In genomic region chr10:26799562-26800051, GRCm38 (mm10) we compare ENCODE assay signal across 9 mouse cellular contexts. TPM values are rescaled to one million over a fixed set of nuclear protein-coding genes. Genes with fewer than 3 reads are reported as not detected.
DNase-seq lines count a peak whose midpoint lies in the region; ATAC-seq and TF ChIP-seq lines count a peak whose summit lies in the region.
"Had no signal": no experiment of that assay in that cellular context is flagged by ENCODE, and none has a peak within 500 bp of the region (broad histone marks: within the 10 kb centered on the region; RNA-seq: fewer than 3 reads in every experiment).

No protein-coding gene starts in this region.

- peak; percentile 77 for DNase-seq in MEL (ENCODE audit: low read depth, low spot score)
- peak; percentile 27 for DNase-seq in brain, embryonic 14.5 days (ENCODE audit: low read depth)
- DNase-seq in heart, postnatal 14 days = peak; percentile 65 to 68
- DNase-seq in liver, embryonic 14.5 days (ENCODE audit: low read depth in 3 of 3, low spot score in 3 of 3) = peak; percentile 20 to 46 (median 33)
- no peak for DNase-seq in left cerebral cortex, adult 18-20 months (ENCODE audit: low spot score in 2 of 2)
- no peak for DNase-seq in right cerebral cortex, postnatal 10 days (ENCODE audit: low spot score in 2 of 2)
- DNase-seq in layer of hippocampus, postnatal 10 days (ENCODE audit: low spot score in 2 of 2) = no peak

- 0 out of 4 replicates have a peak overlapping the region, but pooled peaks of 1 of the 2 experiments have one; percentile 0 for H3K4me3 ChIP-seq in MEL (ENCODE audit: control insufficient read depth in 1 of 2, insufficient read depth in 1 of 2, low read depth in 2 of 2, low read length in 2 of 2)
- no peak overlapping the region for H3K4me3 ChIP-seq in liver, embryonic 14.5 days (ENCODE audit: insufficient read depth in 1 of 2, low read depth in 2 of 2, low read length in 2 of 2)
- peak overlapping the region; percentile 10; the same call in 1 of the 2 replicates for H3K4me3 ChIP-seq in small intestine, adult 2 months (ENCODE audit: low read depth, low read length)
- H3K4me3 ChIP-seq: erythroblast, embryonic 14.5 days had no signal

- peak overlapping the region; percentile 46 for H3K27ac ChIP-seq in MEL (ENCODE audit: control insufficient read depth, low read depth, low read length)
- no peak overlapping the region for H3K27ac ChIP-seq in liver, embryonic 14.5 days
- H3K27ac ChIP-seq in small intestine, adult 2 months (ENCODE audit: insufficient read depth, low read depth, low read length) = peak overlapping the region; percentile 91

- peaks cover 0 to 21% of the 10 kb centered on the region in 2 experiments; a peak in 2 of 4 replicates for H3K36me3 ChIP-seq in MEL (ENCODE audit: control insufficient read depth in 1 of 2, insufficient read depth in 2 of 2, low read length in 2 of 2)
- H3K36me3 ChIP-seq in liver, embryonic 14.5 days (replicated peaks; ENCODE audit: control insufficient read depth, insufficient read depth, low read depth) = no peaks in the 10 kb centered on the region
- no peaks in the 10 kb centered on the region; the same call in 1 of the 2 replicates for H3K36me3 ChIP-seq in small intestine, adult 2 months (ENCODE audit: control insufficient read depth, insufficient read depth, low read length)

- peak overlapping the region; percentile 11; the same call in 1 of the 2 replicates for H3K4me2 ChIP-seq in liver, embryonic 14.5 days (ENCODE audit: low read depth)

- H3K79me2 ChIP-seq in MEL (ENCODE audit: control insufficient read depth, insufficient read depth, low read length, poor library complexity) = no peaks in the 10 kb centered on the region

- peak in 1 of 2 experiments; percentile 42; a peak in 1 of 4 replicates for TF ChIP-seq EP300 in MEL (IDR thresholded peaks at IDR 0.05; ENCODE audit: low read depth in 1 of 2, low read length in 2 of 2)
- TF ChIP-seq EP300 in liver, embryonic 14.5 days (IDR thresholded peaks at IDR 0.05; ENCODE audit: low read depth) = no peak

- TF ChIP-seq CTCF in MEL (IDR thresholded peaks at IDR 0.05 in 2 of 3, conservative IDR thresholded peaks at IDR 0.05 in 1 of 3; ENCODE audit: control insufficient read depth in 1 of 3, insufficient read depth in 1 of 3, low read depth in 2 of 3, low read length in 3 of 3, poor library complexity in 1 of 3, severe bottlenecking in 1 of 3) = no peak
- no peak for TF ChIP-seq CTCF in brain, embryonic 14.5 days (IDR thresholded peaks at IDR 0.05; ENCODE audit: borderline replicate concordance, extremely low read depth, insufficient read depth, insufficient read length)
- TF ChIP-seq CTCF in liver, embryonic 14.5 days (IDR thresholded peaks at IDR 0.05; ENCODE audit: low read depth) = no peak
- TF ChIP-seq CTCF in small intestine, adult 2 months (IDR thresholded peaks at IDR 0.05; ENCODE audit: extremely low read depth, insufficient read length, insufficient replicate concordance, low read depth, low read length) = no peak

- H3K9ac ChIP-seq in MEL (ENCODE audit: control insufficient read depth, low read depth, low read length, poor library complexity, severe bottlenecking) = no peak overlapping the region
- H3K9ac ChIP-seq in liver, embryonic 14.5 days (replicated peaks) = no peak overlapping the region

- intact Hi-C loops in heart, postnatal 14 days (cut with DNase I) = no loop called here

- peaks cover 12 to 29% of the 10 kb centered on the region in 2 experiments for H3K4me1 ChIP-seq in MEL (ENCODE audit: control insufficient read depth in 1 of 2, insufficient read depth in 2 of 2, low read length in 2 of 2)
- H3K4me1 ChIP-seq in liver, embryonic 14.5 days (replicated peaks; ENCODE audit: control insufficient read depth in 2 of 2, insufficient read depth in 2 of 2, low read length in 1 of 2) = peaks cover 0 to 24% of the 10 kb centered on the region in 2 experiments
- H3K4me1 ChIP-seq in small intestine, adult 2 months (ENCODE audit: control insufficient read depth, insufficient read depth, insufficient read length, low read length) = peaks cover 33% of the 10 kb centered on the region; the same call in 1 of the 2 replicates

- no peak for TF ChIP-seq RAD21 in MEL (IDR thresholded peaks at IDR 0.05; ENCODE audit: low read depth, low read length)

- TF ChIP-seq POLR2A in MEL (IDR thresholded peaks at IDR 0.05; ENCODE audit: control insufficient read depth in 1 of 2, insufficient read depth in 1 of 2, low read depth in 1 of 2, low read length in 2 of 2, poor library complexity in 1 of 2) = no peak
- TF ChIP-seq POLR2A in brain, embryonic 14.5 days (IDR thresholded peaks at IDR 0.05; ENCODE audit: borderline replicate concordance, extremely low read depth, insufficient read depth, insufficient read length, poor library complexity, severe bottlenecking) = no peak
- no peak for TF ChIP-seq POLR2A in small intestine, adult 2 months (IDR thresholded peaks at IDR 0.05; ENCODE audit: low read depth, low read length)

- 18% methylated on average over 5 of the region's 5 CpGs for WGBS in liver, embryonic 14.5 days (ENCODE audit: insufficient replicate concordance)
- WGBS in small intestine, adult 2 months = 14% methylated on average over 5 of the region's 5 CpGs

- no peaks in the 10 kb centered on the region for H3K27me3 ChIP-seq in MEL (ENCODE audit: control insufficient read depth in 1 of 2, insufficient read depth in 2 of 2, low read length in 2 of 2)
- no peaks in the 10 kb centered on the region for H3K27me3 ChIP-seq in liver, embryonic 14.5 days (ENCODE audit: control insufficient read depth, insufficient read depth, low read length)
- no peaks in the 10 kb centered on the region for H3K27me3 ChIP-seq in small intestine, adult 2 months (ENCODE audit: control insufficient read depth, insufficient read depth, low read length)

- H3K9me3 ChIP-seq in MEL (replicated peaks; ENCODE audit: insufficient read depth, low read length) = no peaks in the 10 kb centered on the region
- H3K9me3 ChIP-seq in liver, embryonic 14.5 days (ENCODE audit: control insufficient read depth, low read length) = no peaks in the 10 kb centered on the region

- peak; percentile 76 for ATAC-seq in liver, embryonic 14.5 days (ENCODE audit: insufficient read depth)

TF ChIP-seq in MEL, 35 proteins besides CTCF, POLR2A, EP300 and RAD21:
- TF ChIP-seq ETS1 (IDR thresholded peaks at IDR 0.05; ENCODE audit: low read depth, low read length) (peak; percentile 69), KAT2A (conservative IDR thresholded peaks at IDR 0.05; ENCODE audit: low read depth, low read length) (no peak), GATA1 (IDR thresholded peaks at IDR 0.05; ENCODE audit: low read depth, low read length) (no peak), ZNF384 (IDR thresholded peaks at IDR 0.05; ENCODE audit: low read depth, low read length) (peak; percentile 68), E2F4 (IDR thresholded peaks at IDR 0.05; ENCODE audit: borderline replicate concordance, low read depth, low read length) (no peak), NRF1 (IDR thresholded peaks at IDR 0.05; ENCODE audit: insufficient read depth, low read depth, low read length, poor library complexity, severe bottlenecking) (no peak), SIN3A (IDR thresholded peaks at IDR 0.05; ENCODE audit: low read length) (peak; percentile 33; the same call in 1 of the 2 replicates), USF1 (IDR thresholded peaks at IDR 0.05; ENCODE audit: low read depth, low read length) (no peak), ZC3H11A (IDR thresholded peaks at IDR 0.05; ENCODE audit: low read depth, low read length) (no peak), MYB (IDR thresholded peaks at IDR 0.05; ENCODE audit: low read depth, low read length) (no peak), ELF1 (IDR thresholded peaks at IDR 0.05; ENCODE audit: low read depth, low read length) (no peak), TCF12 (IDR thresholded peaks at IDR 0.05; ENCODE audit: low read depth, low read length) (peak; percentile 31; the same call in 1 of the 2 replicates), MAZ (IDR thresholded peaks at IDR 0.05; ENCODE audit: low read depth, low read length) (no peak), POLR2AphosphoS5 (IDR thresholded peaks at IDR 0.05; ENCODE audit: borderline replicate concordance, low read depth, low read length) (no peak), RCOR1 (IDR thresholded peaks at IDR 0.05; ENCODE audit: low read depth, low read length) (no peak), ZMIZ1 (IDR thresholded peaks at IDR 0.05; ENCODE audit: low read depth, low read length) (no peak), TBP (IDR thresholded peaks at IDR 0.05; ENCODE audit: low read depth, low read length) (no peak), JUND (IDR thresholded peaks at IDR 0.05; ENCODE audit: low read depth, low read length) (no peak)

RNA-seq across cellular contexts. Expression of gene Arhgap18, which starts 46.4 kb away (rescaled TPM):
- total RNA-seq in MEL (2012; rRNA removed) = 3.4 and 4.4 TPM in 2 replicates
- polyA plus RNA-seq in MEL (2012; ENCODE audit: insufficient read depth in 1 of 2, insufficient read length in 2 of 2, low read depth in 1 of 2, low replicate concordance in 2 of 2, missing spikeins in 1 of 2) = 1 to 10 TPM in 1 of 2 experiments, not detected in 1; 4.4 TPM
- 10.4 and 11.8 TPM in 2 replicates for polyA plus RNA-seq in brain, embryonic 14.5 days (2012; rRNA removed)
- 10 to 100 TPM; 27.6 to 27.8 TPM for total RNA-seq in heart, postnatal 14 days (2021)
- 2.3 and 3.5 TPM in 2 replicates for polyA plus RNA-seq in liver, embryonic 14.5 days (2012; rRNA removed)
- polyA plus RNA-seq in liver, embryonic 14.5 days (2014; fragmentation: Nextera tagmentation; extraction: Ambion mirVana) = 6.8 and 9.0 TPM in 2 replicates
- polyA plus RNA-seq in small intestine, adult 2 months (2012; rRNA removed) = 0.96 and 2.6 TPM in 2 replicates
- 10 to 100 TPM; 10.3 to 11.7 TPM for total RNA-seq in left cerebral cortex, adult 18-20 months (2021)
- 1 to 10 TPM; 9.2 to 9.8 TPM for total RNA-seq in layer of hippocampus, postnatal 10 days (2021)

Comparison
In these comparisons a context has a peak if more than half of its experiments do, and no peak if none do; other contexts are left out.
1. DNase-seq: peak in MEL (single experiment), brain, embryonic 14.5 days (single experiment), heart, postnatal 14 days (2 of 2) and liver, embryonic 14.5 days (3 of 3); none in left cerebral cortex, adult 18-20 months (0 of 2), right cerebral cortex, postnatal 10 days (0 of 2) and layer of hippocampus, postnatal 10 days (0 of 2).